Mouse (Mus musculus) kidney, postnatal 25 days (tissue): ENCODE data around the gene Ten1.

Experiments used
- DNase-seq, 2 experiments: peaks; one replicate each; pipeline ENCODE4 v3.0.0; 2021; ENCODE audit warnings: mixed read lengths in 2 of 2

Ten1 gene

DNA sequence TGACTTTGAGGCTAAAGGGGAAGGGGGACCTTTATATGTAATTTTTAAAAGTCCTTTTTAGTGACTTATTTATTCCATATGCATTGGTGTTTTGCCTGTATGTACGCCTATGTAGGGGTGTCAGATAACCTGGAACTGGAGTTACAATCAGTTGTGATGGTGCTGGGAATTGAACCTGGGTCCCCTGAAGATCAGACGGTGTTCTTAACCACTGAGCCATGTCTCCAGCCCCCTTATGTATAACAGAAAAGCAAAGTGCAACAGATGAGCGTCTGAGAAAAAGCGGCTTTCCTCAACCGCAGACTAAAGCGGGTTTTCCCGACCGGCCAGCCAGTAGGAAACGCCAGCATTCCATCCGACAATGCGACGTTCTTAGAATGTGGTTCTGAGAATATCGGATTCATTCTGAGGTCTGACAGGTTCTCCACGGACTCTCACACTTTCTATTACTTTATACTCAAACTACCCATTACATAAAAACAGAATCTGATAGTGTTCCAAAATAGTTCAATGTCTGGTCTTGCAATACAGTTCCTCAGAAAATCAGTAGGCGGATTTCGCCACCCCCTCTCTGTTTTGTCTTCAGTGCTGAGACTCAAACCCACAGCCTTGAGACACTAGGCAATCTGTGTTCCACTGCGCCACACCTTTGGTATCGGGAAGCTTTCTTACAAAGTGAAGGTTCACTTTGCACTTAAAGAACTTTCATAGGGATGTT lies 1.6 kb upstream of the Ten1 start:
- no peak for DNase-seq

DNA sequence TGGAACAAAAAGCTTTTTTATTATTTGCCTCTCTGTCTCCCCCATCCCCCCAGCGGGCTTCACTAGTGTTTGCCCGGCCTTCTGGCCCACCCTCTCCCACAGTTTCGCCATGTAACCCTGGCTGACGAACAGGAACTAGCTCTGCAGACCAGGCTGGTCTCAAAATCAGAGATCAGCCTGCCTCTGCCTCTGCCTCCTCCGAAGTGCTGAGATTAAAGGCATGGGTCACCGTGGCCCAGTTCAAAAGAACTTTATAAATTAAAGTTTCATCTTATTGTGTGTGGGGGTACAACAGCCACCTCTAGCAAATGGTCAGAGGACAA lies 1.1 kb upstream of the Ten1 start:
- no peak for DNase-seq

DNA sequence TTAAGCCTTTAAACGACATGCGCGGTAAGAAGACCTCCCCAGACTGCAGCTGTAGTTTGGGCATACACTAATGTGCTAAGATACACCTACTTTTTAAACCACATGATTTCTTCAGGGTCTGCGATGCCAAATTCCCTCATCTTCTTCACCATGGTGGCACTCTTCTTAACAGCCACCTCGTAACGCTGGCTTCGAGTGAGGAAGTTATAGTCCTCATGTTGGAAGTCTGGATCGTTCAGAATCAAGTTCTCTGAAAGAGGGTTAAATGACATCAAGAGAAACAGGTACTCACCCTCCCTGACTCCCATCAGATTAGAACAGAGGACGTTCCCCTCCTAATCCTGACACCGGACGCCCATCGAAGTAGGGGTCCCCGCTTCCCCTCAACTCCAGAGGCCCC lies 523 bp upstream of the Ten1 start:
- DNase-seq: no peak

DNA sequence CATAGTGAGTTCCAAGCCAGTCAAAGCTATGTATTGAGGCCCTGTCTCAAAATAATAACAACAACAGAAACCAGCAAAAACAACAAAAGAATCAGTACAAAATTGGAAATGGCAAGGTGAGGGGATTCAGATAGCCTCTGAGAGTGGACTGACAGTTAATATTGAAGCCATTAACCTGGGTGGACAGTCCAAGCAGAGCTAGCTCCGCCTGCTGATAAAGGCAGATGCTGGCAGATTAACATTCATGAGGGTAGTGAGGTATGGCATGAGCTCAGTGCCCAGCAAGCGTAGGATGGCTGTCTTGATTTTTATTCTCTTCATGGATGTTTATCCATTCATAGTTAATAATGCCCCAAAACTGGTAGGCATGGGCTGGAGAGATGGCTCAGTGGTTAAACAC lies 2.5 kb downstream of the Ten1 start:
- DNase-seq: peak in 1 of 2 experiments; percentile 48

DNA sequence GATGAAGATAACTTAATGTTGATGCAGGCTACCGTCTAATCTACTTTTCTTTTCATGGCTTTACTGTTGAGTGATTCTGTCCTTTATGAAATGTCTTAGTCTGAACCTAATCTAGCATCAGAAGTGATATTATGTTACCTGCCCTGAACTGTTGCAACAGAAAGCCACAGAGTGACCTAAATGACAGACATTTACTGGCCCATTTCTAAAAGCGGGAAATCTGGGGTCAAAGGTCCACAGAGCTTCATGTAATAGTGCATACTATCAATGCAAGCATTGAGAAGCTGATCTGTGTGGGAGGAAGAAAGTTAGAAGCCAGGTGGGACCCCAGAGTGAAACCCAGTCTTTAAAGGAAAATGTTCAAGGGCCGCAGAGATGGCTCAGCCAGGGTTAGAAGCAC lies 4.5 kb downstream of the Ten1 start:
- no peak for DNase-seq

DNA sequence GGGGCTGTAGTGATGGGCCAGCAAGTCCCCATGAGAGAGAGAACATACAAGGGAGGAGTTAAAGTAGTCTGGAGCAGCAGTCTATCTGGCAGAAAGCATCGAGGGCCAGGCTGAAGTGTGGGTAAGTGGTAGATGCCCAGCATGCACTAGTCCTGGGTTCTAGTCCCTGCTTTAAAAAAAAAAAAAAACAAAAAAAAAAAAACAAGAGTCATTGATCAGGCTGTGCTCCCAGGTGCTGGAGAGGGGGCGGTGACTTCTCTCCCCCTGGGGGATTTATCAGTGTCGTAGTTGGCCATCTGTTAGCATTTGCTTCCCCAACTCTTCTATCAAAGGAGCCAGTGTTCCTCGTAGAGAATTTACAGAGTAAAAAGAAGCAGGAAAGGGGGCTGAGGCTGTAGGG lies 8.0 kb downstream of the Ten1 start:
- no peak for DNase-seq

DNA sequence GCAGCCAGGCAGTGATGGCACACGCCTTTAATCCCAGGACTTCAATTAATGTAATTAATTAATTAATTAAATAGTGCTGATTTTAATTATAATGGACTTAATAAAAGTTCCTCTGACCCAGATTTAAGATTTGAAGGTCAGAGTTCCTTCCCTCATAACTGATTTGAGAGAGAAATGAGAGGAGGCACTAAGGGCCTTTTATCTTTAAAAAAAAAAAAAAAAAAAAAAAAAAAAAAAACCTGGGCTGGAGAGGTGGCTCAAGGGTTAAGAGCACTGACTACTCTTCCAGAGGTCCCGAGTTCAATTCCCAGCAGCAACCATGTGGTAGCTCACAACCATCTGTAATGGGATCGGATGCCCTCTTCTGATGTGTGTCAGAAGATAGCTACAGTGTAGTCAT lies 10.0 kb downstream of the Ten1 start:
- DNase-seq: no peak

DNA sequence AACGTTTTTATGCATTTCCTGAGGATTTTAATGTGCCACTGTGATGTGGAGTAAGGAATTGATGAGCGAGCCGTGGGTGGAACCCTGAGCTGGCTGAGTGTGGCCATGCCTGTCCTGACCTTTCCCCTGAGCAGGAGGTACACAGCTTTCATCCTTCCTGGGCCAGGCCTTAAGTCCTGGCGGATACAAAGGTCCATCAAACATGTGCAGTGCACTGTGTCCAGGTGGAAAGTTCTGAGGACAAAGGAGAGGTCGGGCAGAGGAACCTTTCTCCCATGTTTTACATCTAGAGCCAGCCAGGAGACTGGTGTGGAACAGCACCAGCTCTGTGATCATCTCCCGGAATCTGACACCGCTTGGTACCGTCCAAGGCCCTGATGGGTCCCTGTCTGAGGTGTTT lies 10.6 kb downstream of the Ten1 start:
- DNase-seq: peak; percentile 58 to 90

DNA sequence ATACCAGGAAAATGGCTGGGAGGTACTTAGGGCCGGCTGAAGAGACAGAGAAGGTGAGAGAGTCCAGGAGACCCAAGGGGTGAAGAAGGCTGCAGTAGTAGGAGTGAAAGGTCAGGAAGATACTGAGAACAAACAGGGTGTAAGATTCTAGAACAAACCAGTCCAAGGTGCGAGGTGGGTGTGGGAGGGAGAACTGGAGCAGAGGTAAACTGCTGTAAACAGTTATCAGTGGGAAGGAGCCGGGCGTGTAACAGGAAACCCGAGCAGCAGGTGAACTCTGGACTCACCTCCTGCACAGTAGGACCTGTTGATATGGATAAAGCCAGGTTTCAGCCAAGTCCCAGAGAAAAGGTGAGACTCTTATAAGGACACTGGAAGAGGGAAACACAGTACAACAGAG lies 12.0 kb downstream of the Ten1 start:
- peak; percentile 47 to 85 for DNase-seq

DNA sequence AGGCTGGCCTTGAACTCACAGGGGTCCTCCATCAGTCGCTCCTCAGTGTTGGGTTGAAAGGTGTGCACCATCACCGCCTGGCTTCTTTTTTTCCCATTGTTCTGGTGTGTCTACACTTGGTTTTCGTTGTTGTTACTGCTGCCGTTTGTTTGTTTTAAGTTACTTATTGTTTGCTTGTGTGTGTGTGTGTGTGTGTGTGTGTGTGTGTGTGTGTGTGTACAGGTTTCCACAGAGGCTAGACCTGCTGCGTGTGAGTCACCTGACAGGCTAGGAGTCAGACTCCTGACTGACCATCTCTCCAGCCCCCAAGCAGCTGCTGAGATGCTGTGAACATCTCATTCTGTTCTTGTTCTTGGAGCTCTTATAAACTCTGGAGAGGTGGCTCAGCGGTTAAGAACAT lies 14.2 kb downstream of the Ten1 start:
- DNase-seq: no peak

DNA sequence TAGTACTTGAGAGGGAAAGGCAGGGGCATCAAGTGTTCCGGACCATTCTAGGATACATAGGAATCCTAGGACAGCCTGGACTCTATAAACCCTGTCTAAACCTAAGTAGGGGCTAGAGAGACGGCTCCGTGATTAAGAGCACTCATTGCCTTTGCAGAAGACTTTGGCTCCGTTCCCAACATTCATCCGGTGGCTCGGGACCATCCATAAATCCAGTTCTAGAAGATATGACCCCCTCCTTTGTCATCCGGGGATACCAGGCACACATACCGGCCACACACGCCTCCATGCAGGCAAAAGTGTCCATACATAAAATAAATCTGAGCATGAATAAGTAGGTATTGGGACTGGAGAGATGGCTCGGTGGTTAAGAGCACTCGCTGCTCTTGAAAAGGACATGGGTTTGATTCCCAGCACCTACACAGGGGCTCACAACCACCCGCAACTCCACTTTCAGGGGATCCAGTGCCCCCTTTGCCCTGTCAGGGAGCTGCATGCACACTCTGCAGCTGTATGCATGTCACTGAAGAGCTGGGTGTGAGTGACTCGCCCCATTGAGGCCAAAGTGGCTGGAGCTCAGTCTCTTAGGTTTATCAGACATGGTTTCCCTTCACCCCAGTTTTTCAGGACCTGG lies 15.3 kb downstream of the Ten1 start:
- no peak for DNase-seq

DNA sequence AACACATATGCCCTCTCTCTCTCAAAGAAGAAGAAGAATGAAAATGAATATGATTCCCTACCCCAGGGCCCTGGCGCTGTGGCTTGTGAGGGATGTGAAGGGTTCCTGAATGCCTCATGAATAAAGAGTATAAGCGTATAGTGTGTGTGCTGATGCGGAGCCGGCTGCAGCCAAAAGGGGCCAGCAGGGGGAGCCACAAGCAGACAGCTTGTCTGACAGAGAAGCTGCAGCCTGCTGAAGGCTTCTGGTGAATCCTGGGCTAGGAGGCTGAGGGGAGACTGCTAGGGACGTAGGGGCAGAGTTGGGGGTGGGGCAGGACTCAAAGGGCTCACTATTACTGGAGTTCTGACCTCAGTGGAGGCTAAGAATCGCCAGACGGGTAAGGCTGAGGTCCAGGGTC lies 16.5 kb downstream of the Ten1 start:
- DNase-seq: peak; percentile 62 to 66

DNA sequence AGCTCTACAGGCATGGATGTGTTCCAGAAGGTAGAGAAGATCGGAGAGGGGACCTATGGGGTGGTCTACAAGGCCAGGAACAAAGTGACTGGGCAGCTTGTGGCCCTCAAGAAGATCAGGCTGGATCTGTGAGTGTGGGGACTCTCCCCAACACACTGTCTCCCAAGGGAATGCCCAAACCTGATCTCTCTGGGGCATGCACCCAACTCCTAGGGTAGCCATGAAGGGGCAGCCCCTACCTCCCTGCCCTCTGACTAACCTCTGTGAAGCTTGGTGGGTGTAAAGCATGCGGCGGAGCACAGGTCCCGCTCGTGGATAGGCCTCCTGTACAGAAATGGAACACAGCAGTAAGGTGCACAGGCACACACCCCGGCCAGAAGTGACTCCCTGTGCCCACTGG lies 17.3 kb downstream of the Ten1 start:
- no peak for DNase-seq

DNA sequence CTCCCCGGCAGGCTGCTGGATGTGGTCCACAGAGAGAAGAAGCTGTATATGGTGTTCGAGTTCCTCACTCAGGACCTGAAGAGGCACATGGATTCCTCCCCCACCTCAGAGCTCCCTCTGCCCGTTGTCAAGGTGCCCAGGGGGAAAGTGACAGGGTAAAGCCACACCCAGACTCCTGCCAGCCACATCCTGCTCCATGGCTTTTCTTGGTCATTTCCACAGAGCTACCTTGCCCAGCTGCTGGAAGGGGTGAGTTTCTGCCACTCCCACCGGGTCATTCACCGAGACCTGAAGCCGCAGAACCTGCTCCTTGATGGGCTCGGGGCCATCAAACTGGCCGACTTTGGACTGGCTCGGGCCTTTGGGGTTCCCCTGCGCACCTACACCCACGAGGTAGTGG lies 17.9 kb downstream of the Ten1 start:
- no peak for DNase-seq

DNA sequence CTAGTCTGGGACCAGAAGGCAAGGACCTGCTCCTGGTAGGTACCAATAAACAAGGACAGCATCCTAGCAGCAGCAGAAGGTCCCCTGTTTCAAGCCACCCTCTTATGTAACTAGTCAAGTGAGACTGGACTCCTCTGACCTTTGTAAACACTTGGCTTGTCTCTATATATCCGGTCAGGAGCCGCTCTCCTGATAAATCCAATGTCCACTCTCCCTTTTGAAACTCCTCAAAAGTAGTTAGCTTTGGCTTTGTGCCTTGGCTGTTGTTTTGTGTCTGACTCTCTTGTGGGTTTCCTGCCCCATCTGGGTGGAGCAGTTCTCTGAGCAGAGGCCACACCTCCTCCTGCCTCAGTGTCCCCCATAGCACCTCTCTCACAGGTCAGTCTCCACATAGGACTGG lies 19.6 kb downstream of the Ten1 start:
- peak; percentile 52 to 73 for DNase-seq

DNA sequence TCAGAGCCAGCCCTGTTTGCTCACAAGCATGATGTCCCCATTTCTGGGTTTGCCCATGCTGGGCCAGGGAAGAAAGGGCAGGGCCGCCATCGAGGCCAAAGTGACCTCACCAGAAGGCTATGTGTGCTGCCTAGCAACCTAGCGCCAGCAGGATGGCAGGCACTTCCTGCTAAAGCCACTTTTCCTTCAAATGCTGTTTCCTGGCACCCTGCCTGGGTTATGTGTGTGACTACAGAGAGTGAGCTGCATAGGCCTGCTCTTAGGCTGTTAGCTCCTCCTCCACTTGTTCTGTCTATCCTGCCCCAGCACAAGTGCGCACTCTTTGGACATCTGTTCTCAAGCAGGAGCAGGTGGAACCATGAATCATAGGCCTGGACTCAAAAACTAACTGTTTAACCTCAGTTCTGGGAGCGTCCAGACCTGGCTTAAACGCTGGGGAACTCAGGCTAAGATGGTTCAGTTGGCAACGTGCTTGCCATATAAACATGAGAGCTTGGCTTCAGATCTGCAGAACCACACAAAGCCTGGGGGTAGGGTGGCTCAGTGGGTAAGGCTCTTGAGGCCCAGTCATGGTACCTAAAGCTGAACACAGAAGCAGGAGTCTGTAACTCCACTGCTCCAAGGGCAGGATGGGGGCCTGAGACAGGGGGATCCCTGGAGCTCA lies 20.2 kb downstream of the Ten1 start:
- DNase-seq: peak; percentile 97

DNA sequence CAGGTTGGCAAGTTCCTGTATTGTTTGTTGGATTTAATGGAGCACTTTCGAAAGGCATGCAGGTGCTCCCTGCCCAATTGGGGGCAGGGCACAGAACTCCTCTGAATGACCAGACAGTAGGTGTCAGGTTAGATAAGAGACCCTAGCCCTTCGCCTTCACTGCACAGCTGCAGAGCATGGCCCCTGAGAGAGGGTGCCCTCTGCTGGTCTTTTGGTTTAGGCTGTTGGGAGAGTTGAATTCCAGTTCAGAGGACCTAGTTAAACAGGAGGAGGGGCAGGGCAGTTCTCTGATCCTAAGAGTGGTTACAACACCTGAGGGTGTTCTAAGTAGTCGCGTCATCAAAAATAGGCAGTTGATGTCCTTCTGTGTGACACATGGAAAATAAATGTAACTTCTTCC lies 21.2 kb downstream of the Ten1 start:
- DNase-seq: peak; percentile 86 to 87

DNA sequence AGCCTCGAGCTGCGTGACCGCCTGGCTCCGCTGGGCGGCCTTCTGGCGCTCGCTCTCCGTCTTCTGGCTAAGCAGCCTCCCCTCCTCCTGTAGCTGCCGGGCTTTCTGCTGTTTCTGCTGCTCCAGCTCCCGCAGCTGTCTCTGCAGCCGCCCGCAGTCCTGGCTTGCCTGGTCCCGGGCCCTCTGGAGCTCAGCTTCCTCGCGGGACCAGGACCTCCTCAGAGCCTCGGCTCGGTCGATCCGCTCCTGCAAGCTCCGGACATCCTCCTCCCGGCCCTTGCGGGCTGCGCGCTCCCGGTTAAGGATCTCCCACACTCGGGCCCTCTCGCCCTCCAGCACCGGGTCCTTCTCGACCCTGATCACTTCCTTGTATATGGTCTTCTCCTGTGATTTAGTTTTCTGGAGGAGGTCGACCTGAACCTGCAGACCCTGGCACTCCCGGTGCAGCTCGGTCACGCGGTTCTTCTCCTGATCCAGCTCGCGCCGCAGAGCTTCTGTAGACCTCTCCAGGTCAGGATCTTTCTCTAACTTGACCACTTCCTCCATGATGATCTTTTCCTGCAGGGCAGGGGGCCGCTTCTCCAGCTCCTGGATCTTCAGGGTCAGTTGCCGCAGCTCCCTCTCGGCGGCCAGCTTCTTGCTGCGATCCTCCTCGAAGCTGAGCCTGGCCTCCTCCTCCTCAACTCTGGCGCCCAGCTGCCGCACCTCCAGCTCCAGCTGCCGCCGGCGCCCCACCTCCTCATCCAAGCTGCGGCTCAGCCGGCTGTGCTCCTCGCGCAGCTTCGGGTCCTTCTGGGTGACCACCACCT lies 23.5 kb downstream of the Ten1 start:
- no peak for DNase-seq

DNA sequence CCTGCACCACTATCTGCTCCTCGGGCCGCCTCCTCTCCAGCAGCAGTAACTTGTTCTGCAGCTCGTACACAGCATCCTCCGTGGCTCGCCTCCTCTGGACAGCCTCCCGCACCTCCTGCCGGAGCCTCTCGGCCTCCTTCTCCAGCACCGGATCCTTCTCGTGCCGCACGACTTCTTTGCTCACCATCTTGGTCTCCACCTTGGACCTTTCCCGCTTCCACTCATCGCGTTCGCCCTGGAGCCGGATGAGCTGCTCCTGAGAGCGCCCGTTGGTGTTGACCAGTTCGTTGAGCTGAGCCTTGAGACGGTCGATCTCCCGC lies 24.0 kb downstream of the Ten1 start:
- no peak for DNase-seq

DNA sequence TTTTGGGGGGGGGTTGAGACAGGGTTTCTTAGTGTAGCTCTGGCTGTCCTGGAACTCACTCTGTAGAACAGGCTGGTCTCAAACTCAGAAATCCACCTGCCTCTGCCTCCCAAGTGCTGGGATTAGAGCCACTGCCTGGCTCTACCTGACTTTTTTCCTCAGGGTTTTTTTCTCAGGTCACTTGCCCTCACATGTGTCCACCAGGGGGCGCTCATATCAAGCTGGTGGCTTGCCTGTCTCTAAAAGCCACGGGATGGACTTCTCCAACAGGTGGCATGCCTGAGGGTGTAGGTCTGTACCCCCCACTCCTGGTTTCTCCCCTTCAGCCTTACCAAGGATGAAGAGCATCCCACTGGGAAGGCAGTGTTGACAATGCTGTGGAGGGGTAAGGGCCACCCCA lies 27.8 kb downstream of the Ten1 start:
- DNase-seq: peak; percentile 88 to 96

DNA sequence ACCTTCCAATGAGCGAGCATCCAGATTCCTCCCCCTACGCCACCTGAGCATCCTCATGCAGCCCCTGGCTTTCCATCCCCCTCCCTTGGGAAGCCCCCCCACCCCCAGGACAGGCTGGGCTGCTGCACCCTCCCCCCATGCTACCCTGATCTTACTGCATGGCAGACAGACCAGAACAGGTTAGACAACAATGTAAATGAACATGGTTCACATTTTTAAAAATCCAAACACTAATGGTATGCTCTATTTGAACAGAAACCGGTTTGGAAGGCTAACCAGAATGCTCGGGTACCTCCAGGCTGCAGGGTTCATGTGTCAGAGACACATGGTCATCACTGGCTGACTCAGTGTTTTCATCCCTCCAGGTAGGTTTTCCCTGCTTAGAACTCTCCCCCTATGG lies 30.0 kb downstream of the Ten1 start:
- DNase-seq: no peak

DNA sequence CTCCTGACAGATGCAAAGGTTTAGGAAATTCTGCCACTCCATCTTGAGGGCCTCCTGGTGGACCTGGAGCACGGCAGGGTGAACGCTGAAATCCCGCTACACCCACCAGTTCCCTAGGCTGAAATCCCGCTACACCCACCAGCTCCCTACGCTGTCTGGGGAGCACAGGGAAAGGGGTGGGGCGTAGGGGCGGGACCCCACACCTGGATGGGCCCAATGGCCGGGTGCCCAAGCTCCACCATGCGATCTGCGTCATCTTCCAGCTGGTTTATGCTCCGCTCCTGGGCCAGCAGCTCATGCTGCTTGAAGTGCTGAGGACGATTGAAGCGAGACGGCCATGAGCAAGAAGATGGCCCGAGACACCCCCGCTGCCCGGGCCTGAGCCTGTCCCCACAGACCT lies 33.8 kb downstream of the Ten1 start:
- no peak for DNase-seq

DNA sequence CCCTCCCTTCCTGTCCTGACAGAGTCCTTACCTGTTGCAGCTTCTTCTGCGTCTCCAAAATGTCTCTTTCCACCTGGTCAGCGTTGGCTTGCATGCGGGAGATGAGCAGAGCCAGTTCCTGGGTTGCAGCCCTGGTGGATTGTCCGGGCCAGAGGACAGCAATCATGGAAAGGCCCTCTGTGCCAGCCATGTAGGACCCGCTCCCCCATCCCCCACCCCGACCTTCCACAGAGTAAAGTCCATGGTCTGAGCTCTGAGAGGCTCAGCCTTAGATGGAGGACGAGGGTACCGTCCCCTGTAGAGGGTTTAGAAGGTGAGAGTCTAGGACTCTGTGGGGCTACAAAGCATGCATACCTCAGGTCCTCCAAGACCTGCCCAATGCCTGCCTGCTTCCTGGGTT lies 36.2 kb downstream of the Ten1 start:
- DNase-seq: peak; percentile 62 to 79
